Comparison of ENCODE assay signal across 10 mouse cellular contexts in the genomic region with DNA sequence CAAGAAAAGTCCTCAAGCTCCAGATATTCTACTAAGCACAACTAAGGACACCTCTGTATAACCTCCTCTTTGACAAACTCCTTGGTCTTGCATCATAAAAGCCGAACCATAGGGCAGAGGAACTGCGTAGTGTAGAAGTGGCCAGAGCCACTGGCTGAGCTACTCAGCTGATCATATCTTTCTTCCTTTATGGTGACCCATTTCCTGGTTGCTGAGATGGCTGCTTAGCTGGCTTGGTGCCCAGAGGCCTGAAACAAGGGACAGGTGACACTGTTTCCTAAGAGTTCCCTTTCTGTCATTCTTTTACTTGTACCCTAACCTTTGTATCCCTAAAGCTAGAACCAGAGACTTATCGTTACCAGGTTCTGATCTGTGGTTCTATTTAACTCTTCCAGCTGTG. TPM values are rescaled to one million over a fixed set of nuclear protein-coding genes. Genes with fewer than 3 reads are reported as not detected.
DNase-seq lines count a peak whose midpoint lies in the region; ATAC-seq and TF ChIP-seq lines count a peak whose summit lies in the region.
"Had no signal": no experiment of that assay in that cellular context is flagged by ENCODE, and none has a peak within 500 bp of the region (broad histone marks: within the 10 kb centered on the region; RNA-seq: fewer than 3 reads in every experiment).

No protein-coding gene starts in this region.

- no peak for TF ChIP-seq POLR2A in lung, adult 2 months (IDR thresholded peaks at IDR 0.05; ENCODE audit: borderline replicate concordance, extremely low read depth, low read depth, low read length)

- no peaks in the 10 kb centered on the region for H3K9me3 ChIP-seq in lung, embryonic 14.5 days (ENCODE audit: low read depth, low read length)
- H3K9me3 ChIP-seq in liver, embryonic 16.5 days (replicated peaks; ENCODE audit: control insufficient read depth, low read length), result no peaks in the 10 kb centered on the region
- H3K9me3 ChIP-seq in stomach, postnatal 0 days (ENCODE audit: control insufficient read depth, low read length), result no peaks in the 10 kb centered on the region
- H3K9me3 ChIP-seq: hindbrain, embryonic 15.5 days had no signal

- no peak overlapping the region for H3K4me3 ChIP-seq in lung, embryonic 14.5 days (ENCODE audit: low read depth, low read length)
- H3K4me3 ChIP-seq in lung, adult 2 months (replicated peaks; ENCODE audit: extremely low read depth, low read depth, low read length), result no peak overlapping the region
- H3K4me3 ChIP-seq in liver, embryonic 16.5 days (ENCODE audit: low read depth, low read length), result no peak overlapping the region
- no peak overlapping the region for H3K4me3 ChIP-seq in stomach, postnatal 0 days (ENCODE audit: low read depth, low read length)
- H3K4me3 ChIP-seq: hindbrain, embryonic 15.5 days had no signal

- 76% methylated on average over 3 of the region's 3 CpGs for WGBS in lung, embryonic 14.5 days
- WGBS in lung, adult 2 months, result 51% methylated on average over 3 of the region's 3 CpGs
- WGBS in liver, embryonic 16.5 days (ENCODE audit: insufficient replicate concordance), result 29% methylated on average over 3 of the region's 3 CpGs
- WGBS in stomach, postnatal 0 days, result 62% methylated on average over 3 of the region's 3 CpGs

- no peak for TF ChIP-seq CTCF in lung, embryonic 14.5 days (IDR thresholded peaks at IDR 0.05; ENCODE audit: low read depth)
- TF ChIP-seq CTCF in lung, adult 2 months (IDR thresholded peaks at IDR 0.05; ENCODE audit: insufficient read depth, low read length), result no peak
- TF ChIP-seq CTCF in stomach, postnatal 0 days (IDR thresholded peaks at IDR 0.05; ENCODE audit: low read depth), result no peak

- peaks cover 17% of the 10 kb centered on the region; the same call in 1 of the 2 replicates for H3K36me3 ChIP-seq in lung, embryonic 14.5 days (ENCODE audit: insufficient read depth)
- no peaks in the 10 kb centered on the region; the same call in 1 of the 2 replicates for H3K36me3 ChIP-seq in liver, embryonic 16.5 days (ENCODE audit: control insufficient read depth, insufficient read depth)
- peaks cover 5% of the 10 kb centered on the region; the same call in 1 of the 2 replicates for H3K36me3 ChIP-seq in stomach, postnatal 0 days (ENCODE audit: control insufficient read depth, insufficient read depth, low read length)
- H3K36me3 ChIP-seq: hindbrain, embryonic 15.5 days had no signal

- no peak for TF ChIP-seq EP300 in stomach, postnatal 0 days (optimal IDR thresholded peaks at IDR 0.05)

- peak; percentile 36 for DNase-seq in adrenal gland, postnatal 10 days
- no peak for DNase-seq in adrenal gland, adult 18-20 months (ENCODE audit: low spot score in 2 of 2)
- DNase-seq in lung, embryonic 14.5 days, result peak; percentile 41
- DNase-seq in lung, adult 2 months, result no peak
- peak; percentile 78 for DNase-seq in stomach, postnatal 0 days (ENCODE audit: low spot score)
- DNase-seq in spleen, adult 12 weeks (ENCODE audit: low spot score), result no peak
- no peak for DNase-seq in gastrocnemius, adult 18-20 months (ENCODE audit: low spot score)

- no peak overlapping the region for H3K27ac ChIP-seq in lung, embryonic 14.5 days (ENCODE audit: low read depth)
- no peak overlapping the region for H3K27ac ChIP-seq in liver, embryonic 16.5 days (ENCODE audit: low read length)
- peak overlapping the region; percentile 61; the same call in 1 of the 2 replicates for H3K27ac ChIP-seq in stomach, postnatal 0 days (replicated peaks)
- H3K27ac ChIP-seq: hindbrain, embryonic 15.5 days had no signal

- no peaks in the 10 kb centered on the region for H3K27me3 ChIP-seq in lung, embryonic 14.5 days (ENCODE audit: insufficient read depth, low read length)
- no peaks in the 10 kb centered on the region for H3K27me3 ChIP-seq in liver, embryonic 16.5 days (ENCODE audit: control insufficient read depth, insufficient read depth, low read depth, low read length)
- no peaks in the 10 kb centered on the region for H3K27me3 ChIP-seq in stomach, postnatal 0 days (ENCODE audit: control insufficient read depth, insufficient read depth, low read length)
- H3K27me3 ChIP-seq: hindbrain, embryonic 15.5 days had no signal

- H3K4me1 ChIP-seq in lung, embryonic 14.5 days (ENCODE audit: insufficient read depth), result 0 out of 2 replicates have a peak, but pooled peaks cover 7% of the 10 kb centered on the region
- peaks cover 16% of the 10 kb centered on the region for H3K4me1 ChIP-seq in lung, adult 2 months (ENCODE audit: control insufficient read depth, insufficient read depth, low read length)
- peaks cover 4% of the 10 kb centered on the region for H3K4me1 ChIP-seq in liver, embryonic 16.5 days (ENCODE audit: control insufficient read depth, low read depth, low read length)
- peaks cover 11% of the 10 kb centered on the region for H3K4me1 ChIP-seq in stomach, postnatal 0 days (replicated peaks; ENCODE audit: control insufficient read depth, insufficient read depth)
- H3K4me1 ChIP-seq: hindbrain, embryonic 15.5 days had no signal

- no peak overlapping the region for H3K9ac ChIP-seq in lung, embryonic 14.5 days
- no peak overlapping the region for H3K9ac ChIP-seq in liver, embryonic 16.5 days (ENCODE audit: low read depth, low read length)
- no peak overlapping the region for H3K9ac ChIP-seq in stomach, postnatal 0 days (ENCODE audit: low read length)
- H3K9ac ChIP-seq: hindbrain, embryonic 15.5 days had no signal

- no peak overlapping the region for H3K4me2 ChIP-seq in lung, embryonic 14.5 days
- H3K4me2 ChIP-seq in liver, embryonic 16.5 days (ENCODE audit: low read depth, low read length), result no peak overlapping the region
- H3K4me2 ChIP-seq in stomach, postnatal 0 days (replicated peaks; ENCODE audit: low read depth), result no peak overlapping the region
- H3K4me2 ChIP-seq: hindbrain, embryonic 15.5 days had no signal

- no peak for ATAC-seq in lung, embryonic 14.5 days (ENCODE audit: insufficient read depth)
- peak; percentile 51 for ATAC-seq in liver, embryonic 16.5 days (ENCODE audit: low read depth)
- peak; percentile 89 for ATAC-seq in stomach, postnatal 0 days (ENCODE audit: low FRiP score, low TSS enrichment)
- ATAC-seq: forebrain, embryonic 16.5 days had no signal

RNA-seq across cellular contexts. Expression of gene Fzd4, which starts 7.2 kb away (rescaled TPM):
- 10 to 100 TPM; 73.5 to 79.2 TPM for total RNA-seq in adrenal gland, postnatal 10 days (2021)
- total RNA-seq in adrenal gland, adult 18-20 months (2021), result 10 to 100 TPM; 26.2 to 36.4 TPM
- polyA plus RNA-seq in lung, embryonic 14.5 days (2014; fragmentation: Nextera tagmentation; extraction: Ambion mirVana), result 17.1 and 17.3 TPM in 2 replicates
- 27.8 and 34.5 TPM in 2 replicates for polyA plus RNA-seq in lung, adult 2 months (2012; rRNA removed)
- 2.0 and 2.6 TPM in 2 replicates for polyA plus RNA-seq in liver, embryonic 16.5 days (2015; fragmentation: Nextera tagmentation; extraction: Ambion mirVana)
- polyA plus RNA-seq in stomach, postnatal 0 days (2015; fragmentation: Nextera tagmentation; extraction: Ambion mirVana), result 7.5 and 8.1 TPM in 2 replicates
- 10 to 100 TPM; 19.9 to 33.3 TPM for total RNA-seq in gastrocnemius, adult 18-20 months (2021)

RNA-seq across cellular contexts. Expression of gene Tmem135, which starts 7.3 kb away (rescaled TPM):
- total RNA-seq in adrenal gland, postnatal 10 days (2021), result 10 to 100 TPM; 90.8 to 97.3 TPM
- total RNA-seq in adrenal gland, adult 18-20 months (2021), result 100 to 1,000 TPM in 1 of 2 experiments, 10 to 100 TPM in 1; 98.0 to 110 TPM
- polyA plus RNA-seq in lung, embryonic 14.5 days (2014; fragmentation: Nextera tagmentation; extraction: Ambion mirVana), result 22.6 and 22.9 TPM in 2 replicates
- 48.9 and 52.7 TPM in 2 replicates for polyA plus RNA-seq in lung, adult 2 months (2012; rRNA removed)
- 17.6 and 18.6 TPM in 2 replicates for polyA plus RNA-seq in liver, embryonic 16.5 days (2015; fragmentation: Nextera tagmentation; extraction: Ambion mirVana)
- 21.0 and 21.2 TPM in 2 replicates for polyA plus RNA-seq in stomach, postnatal 0 days (2015; fragmentation: Nextera tagmentation; extraction: Ambion mirVana)
- 10 to 100 TPM; 16.4 to 17.1 TPM for total RNA-seq in gastrocnemius, adult 18-20 months (2021)

Comparison
In these comparisons a context has a peak if more than half of its experiments do, and no peak if none do; other contexts are left out.
1. DNase-seq: peak in adrenal gland, postnatal 10 days (single experiment), lung, embryonic 14.5 days (single experiment) and stomach, postnatal 0 days (single experiment); none in adrenal gland, adult 18-20 months (0 of 2), lung, adult 2 months (single experiment), spleen, adult 12 weeks (single experiment) and gastrocnemius, adult 18-20 months (single experiment).